Mouse (Mus musculus) G1E (cell line): Measurements from ENCODE around the gene BC049352.

Source experiments
- CTCF ChIP-seq: IDR thresholded peaks from 2 replicates; pipeline ENCODE4 v1.5.1; 2012; ENCODE audit warnings: low read depth, low read length, inconsistent platforms, mixed read lengths
- GATA1 ChIP-seq: IDR thresholded peaks from 2 replicates; pipeline ENCODE4 v1.6.1; 2012; ENCODE audit warnings: borderline replicate concordance, low read length, inconsistent platforms, mixed read lengths
- GATA2 ChIP-seq: IDR thresholded peaks from 2 replicates; pipeline ENCODE4 v1.6.1; 2012; ENCODE audit warnings: low read depth, low read length, inconsistent platforms, borderline replicate concordance
- POLR2AphosphoS5 ChIP-seq: IDR thresholded peaks from 2 replicates; pipeline ENCODE4 v1.6.1; 2012; ENCODE audit warnings: low read depth, low read length, inconsistent platforms; ENCODE audit not compliant: insufficient replicate concordance
- TAL1 ChIP-seq: conservative IDR thresholded peaks from 2 replicates; pipeline ENCODE4 v1.6.1; 2012; ENCODE audit warnings: low read depth, low read length, inconsistent platforms, mixed read lengths

- TF ChIP-seq GATA1 (no peak), CTCF (no peak), POLR2AphosphoS5 (no peak), TAL1 (no peak), GATA2 (no peak)
Observed at GRCm38 (mm10) chr9:45259065-45259464, 77.3 kb downstream of the BC049352 start.
